Mouse (Mus musculus) forebrain, embryonic 15.5 days (tissue): ENCODE results near the gene Eid1. TPM values are rescaled to one million over a fixed set of nuclear protein-coding genes. Genes with fewer than 3 reads are reported as not detected.

ENCODE experiments used
- ATAC-seq: fragments of 200-750 bp; cut with Nextera tagmentation; replicated peaks from 2 replicates; pipeline ENCODE4 v1.8.0; 2017; ENCODE audit warnings: mild to moderate bottlenecking, moderate TSS enrichment, moderate library complexity
- H3K27ac ChIP-seq: fragments of 300-500 bp; sonication (generic); replicated peaks from 2 replicates; pipeline ENCODE4 v1.5.1; 2015; ENCODE audit warnings: mild to moderate bottlenecking, inconsistent platforms
- H3K27me3 ChIP-seq: fragments of 300-500 bp; sonication (generic); 2 replicates; pipeline ENCODE4 v1.6.1; 2015; ENCODE audit warnings: inconsistent platforms
- H3K36me3 ChIP-seq: fragments of 300-500 bp; sonication (generic); 2 replicates; pipeline ENCODE4 v1.6.1; 2015; ENCODE audit warnings: mild to moderate bottlenecking, inconsistent platforms
- H3K4me1 ChIP-seq: fragments of 300-500 bp; sonication (generic); 2 replicates; pipeline ENCODE4 v1.6.1; 2015; ENCODE audit warnings: inconsistent platforms
- H3K4me2 ChIP-seq: fragments of 300-500 bp; sonication (generic); replicated peaks from 2 replicates; pipeline ENCODE4 v1.6.1; 2015; ENCODE audit warnings: mild to moderate bottlenecking, inconsistent platforms
- H3K4me3 ChIP-seq: fragments of 300-500 bp; sonication (generic); 2 replicates; pipeline ENCODE4 v1.5.1; 2015; ENCODE audit warnings: mild to moderate bottlenecking, inconsistent platforms
- H3K9ac ChIP-seq: fragments of 300-500 bp; sonication (generic); replicated peaks from 2 replicates; pipeline ENCODE4 v1.6.1; 2015; ENCODE audit warnings: mild to moderate bottlenecking, inconsistent platforms
- H3K9me3 ChIP-seq: fragments of 300-500 bp; sonication (generic); 2 replicates; pipeline ENCODE4 v1.6.1; 2016; ENCODE audit warnings: inconsistent platforms
- WGBS: fragments of 180-500 bp; shearing (Covaris S2); methylation state at CpG from one replicate; pipeline ENCODE4 v1.1.7; 2015; ENCODE audit warnings: mixed read lengths; 5-methylcytosine and 5-hydroxymethylcytosine counted together
- polyA plus RNA-seq: library from polyadenylated mRNA; unstranded; fragments of >200 nt; fragmentation: Nextera tagmentation; extraction: Ambion mirVana; gene quantifications from 2 replicates; pipeline ENCODE4 v1.2.1, GENCODE M21; 2015

Gene Eid1
- 314 and 348 TPM in 2 replicates for polyA plus RNA-seq

DNA sequence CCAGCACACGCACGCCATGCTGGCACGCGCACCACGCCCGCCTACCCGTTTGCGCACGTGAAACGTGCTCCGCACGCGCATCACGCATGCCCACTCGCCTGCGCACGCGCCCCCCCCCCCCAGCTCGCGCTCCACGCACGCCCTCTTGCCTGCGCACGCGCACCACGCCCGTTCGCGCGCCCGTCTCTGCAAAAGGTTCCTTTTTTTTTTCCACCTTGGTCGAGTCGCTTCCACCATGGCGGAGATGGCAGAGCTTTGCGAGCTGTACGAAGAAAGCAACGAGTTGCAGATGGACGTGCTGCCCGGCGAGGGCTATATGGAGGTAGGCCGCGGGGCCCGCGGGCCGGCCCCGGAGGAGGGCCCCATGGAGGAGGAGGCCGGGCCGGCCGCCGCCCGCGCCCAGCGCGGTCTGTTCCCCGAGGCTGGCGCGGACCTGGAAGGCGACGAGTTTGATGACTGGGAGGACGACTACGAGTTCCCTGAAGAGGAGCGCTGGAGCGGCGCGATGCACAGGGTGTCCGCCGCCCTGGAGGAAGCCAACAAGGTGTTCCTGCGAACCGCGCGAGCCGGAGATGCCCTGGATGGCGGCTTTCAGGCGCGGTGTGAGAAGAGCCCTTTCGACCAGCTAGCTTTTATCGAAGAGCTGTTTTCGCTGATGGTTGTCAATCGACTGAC lies at the start of gene Eid1:
Eid1 (plus strand) TSS at position 139 of the 675 bp plus-strand sequence.
- under 1% methylated on average over 63 of the region's 79 CpGs for WGBS
- ATAC-seq: peak; percentile 93
- H3K4me2 ChIP-seq: peak within 1 kb of the TSS; percentile 61

DNA sequence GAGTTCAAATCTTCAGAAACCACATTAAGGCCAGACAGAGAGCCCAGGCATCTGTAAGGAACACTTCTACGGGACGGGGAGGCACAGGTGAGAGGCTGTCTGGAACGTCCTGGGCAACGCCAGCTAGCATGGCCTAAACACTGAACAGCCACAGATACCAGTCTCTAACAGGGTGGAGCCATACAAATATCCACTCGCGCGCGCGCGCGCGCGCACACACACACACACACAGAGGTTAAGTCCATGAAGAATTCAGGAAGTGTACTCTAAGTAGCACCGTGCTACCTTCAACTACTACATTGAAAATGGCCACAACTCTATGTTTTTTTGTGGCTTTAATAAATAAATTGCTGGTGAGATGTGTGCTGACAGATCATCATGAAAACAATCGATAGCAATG lies 49.7 kb upstream of the Eid1 start:
- H3K9me3 ChIP-seq: no peaks in the 10 kb centered on the region
- peaks cover 25% of the 10 kb centered on the region for H3K4me1 ChIP-seq
- H3K27me3 ChIP-seq: no peaks in the 10 kb centered on the region
- H3K27ac ChIP-seq: no peak overlapping the region
- ATAC-seq: no peak
- H3K4me3 ChIP-seq: no peak overlapping the region
- WGBS: 92% methylated on average over 15 of the region's 15 CpGs
- 0 out of 2 replicates have a peak overlapping the region, but pooled peaks have one; percentile 63 for H3K4me2 ChIP-seq
- no peak overlapping the region for H3K9ac ChIP-seq
- H3K36me3 ChIP-seq: peaks cover 5% of the 10 kb centered on the region; the same call in 1 of the 2 replicates

More for the DNA sequence above, at the start of gene Eid1:
- no peaks in the 10 kb centered on the region for H3K9me3 ChIP-seq
- peak within 1 kb of the TSS; percentile 80 for H3K9ac ChIP-seq
- H3K36me3 ChIP-seq: no peaks in the 10 kb centered on the region
- H3K4me1 ChIP-seq: peaks cover 14% of the 10 kb centered on the region
- peak within 1 kb of the TSS; percentile 98 for H3K27ac ChIP-seq
- H3K4me3 ChIP-seq: peak within 1 kb of the TSS; percentile 65
- no peaks in the 10 kb centered on the region for H3K27me3 ChIP-seq

DNA sequence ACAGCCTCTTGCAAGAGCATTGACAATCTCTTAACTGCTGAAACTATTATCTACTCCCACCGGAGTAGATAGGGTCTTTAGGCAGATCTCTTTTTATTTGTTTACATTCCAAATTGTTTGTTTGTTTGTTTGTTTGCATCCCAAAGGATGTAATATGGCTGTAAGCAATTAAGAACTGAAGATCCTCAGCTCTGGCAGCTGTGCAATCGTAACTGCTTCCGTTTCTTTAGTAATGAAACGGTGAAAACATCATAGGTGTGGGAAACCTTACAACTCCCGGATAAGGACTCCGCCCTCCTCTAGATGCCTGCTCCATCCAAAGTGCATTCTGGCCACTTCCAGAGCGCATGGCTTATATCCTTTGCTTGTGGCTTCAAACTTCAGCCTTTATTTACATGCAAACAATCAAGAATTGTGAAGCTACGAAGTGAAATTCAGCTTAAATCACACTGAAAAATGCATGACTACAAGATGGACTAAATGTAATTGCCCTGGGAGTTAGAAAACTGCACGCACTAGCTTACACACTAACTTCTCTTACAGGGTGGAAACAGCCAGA lies 48.7 kb upstream of the Eid1 start:
- Histone ChIP-seq H3K9ac (peak overlapping the region; percentile 61), H3K27ac (no peak overlapping the region), H3K4me2 (peak overlapping the region; percentile 63), H3K4me3 (peak overlapping the region; percentile 82), H3K27me3 (no peaks in the 10 kb centered on the region), H3K4me1 (peaks cover 25% of the 10 kb centered on the region), H3K36me3 (peaks cover 1% of the 10 kb centered on the region; the same call in 1 of the 2 replicates), H3K9me3 (no peaks in the 10 kb centered on the region)
- no peak for ATAC-seq
- WGBS: 13% methylated on average over 9 of the region's 9 CpGs

DNA sequence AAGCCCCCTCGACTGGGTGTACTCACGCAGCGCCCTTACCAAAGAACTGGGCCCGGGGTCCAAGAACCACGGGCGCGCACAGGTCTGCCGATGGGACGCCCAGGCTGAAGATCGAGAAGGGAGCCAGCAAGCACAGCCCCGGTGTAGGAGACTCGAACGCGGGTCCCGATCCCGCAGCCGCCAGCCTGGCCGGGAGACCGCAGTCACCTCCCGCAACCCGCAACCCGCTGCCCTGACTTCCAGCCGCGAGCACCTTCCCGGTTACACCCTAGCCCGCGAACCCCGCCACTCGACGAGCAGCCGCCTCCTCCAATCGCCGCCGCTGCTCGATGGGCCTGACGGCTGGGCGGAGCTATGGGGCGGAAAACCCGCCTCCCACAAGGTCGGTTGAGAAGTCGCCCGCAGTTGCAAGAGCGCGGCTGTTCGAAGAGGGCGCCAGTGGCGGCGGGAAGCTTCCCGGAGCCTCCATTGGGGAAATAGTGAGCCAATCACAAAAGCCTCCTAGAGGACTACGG lies 48.0 kb upstream of the Eid1 start, which contains the start of gene Cep152:
Cep152 (minus strand) TSS at position 277 of the 515 bp plus-strand sequence.
- Histone ChIP-seq H3K4me1 (peaks cover 25% of the 10 kb centered on the region), H3K27ac (no peak within 1 kb of the TSS), H3K4me3 (peak within 1 kb of the TSS; percentile 82), H3K9me3 (no peaks in the 10 kb centered on the region), H3K27me3 (no peaks in the 10 kb centered on the region), H3K9ac (peak within 1 kb of the TSS; percentile 61), H3K4me2 (peak within 1 kb of the TSS; percentile 63), H3K36me3 (no peaks in the 10 kb centered on the region)
- under 1% methylated on average over 50 of the region's 50 CpGs for WGBS
- ATAC-seq: peak; percentile 99

DNA sequence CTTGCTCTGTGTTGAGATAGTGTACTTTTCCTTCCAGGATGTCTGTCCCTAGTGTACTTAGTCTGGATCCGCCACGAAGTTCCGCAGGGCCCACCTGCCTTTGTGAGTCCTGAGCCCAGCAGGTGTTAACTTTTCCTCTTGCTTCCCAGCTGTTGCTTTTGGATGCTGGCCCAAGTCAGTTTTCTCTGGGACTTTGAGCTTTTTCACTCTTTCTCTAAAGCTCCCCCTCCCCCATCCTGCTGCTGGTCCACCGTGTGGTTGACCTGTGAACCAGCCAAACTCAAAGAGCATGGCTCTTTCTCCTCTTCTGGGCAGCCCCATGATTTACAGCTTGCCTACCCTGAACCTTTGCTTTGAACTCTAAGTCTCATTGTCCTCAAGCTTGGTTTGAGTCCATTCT lies 46.4 kb upstream of the Eid1 start:
- H3K4me2 ChIP-seq: no peak overlapping the region
- H3K36me3 ChIP-seq: no peaks in the 10 kb centered on the region
- H3K4me1 ChIP-seq: peaks cover 23% of the 10 kb centered on the region
- 91% methylated on average over 4 of the region's 4 CpGs for WGBS
- H3K9me3 ChIP-seq: no peaks in the 10 kb centered on the region
- no peak overlapping the region for H3K27ac ChIP-seq
- no peak overlapping the region for H3K9ac ChIP-seq
- H3K27me3 ChIP-seq: no peaks in the 10 kb centered on the region
- H3K4me3 ChIP-seq: no peak overlapping the region
- ATAC-seq: no peak

DNA sequence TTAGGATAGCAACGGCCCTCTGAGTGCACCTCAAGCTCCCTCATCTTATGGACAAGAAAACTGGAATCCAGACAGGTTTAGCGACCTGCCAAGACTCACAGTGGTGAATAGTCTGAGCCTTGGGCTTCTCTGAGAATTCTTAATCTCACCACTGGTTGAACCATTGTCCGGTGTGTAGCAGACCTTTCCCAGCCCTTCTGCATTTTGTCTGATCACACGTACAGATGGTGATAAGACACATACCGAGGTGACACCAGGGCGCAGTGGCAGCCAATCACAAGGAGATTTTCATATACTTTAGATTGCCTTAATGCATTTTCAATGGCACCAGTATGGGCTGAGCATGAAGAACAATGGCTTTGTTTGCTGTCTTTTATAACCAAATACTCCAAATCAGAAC lies 44.4 kb upstream of the Eid1 start:
- Histone ChIP-seq H3K9me3 (no peaks in the 10 kb centered on the region), H3K27me3 (no peaks in the 10 kb centered on the region), H3K4me1 (peaks cover 17% of the 10 kb centered on the region), H3K4me3 (no peak overlapping the region), H3K9ac (no peak overlapping the region), H3K27ac (no peak overlapping the region), H3K36me3 (no peaks in the 10 kb centered on the region), H3K4me2 (no peak overlapping the region)
- ATAC-seq: no peak
- 88% methylated on average over 6 of the region's 6 CpGs for WGBS

DNA sequence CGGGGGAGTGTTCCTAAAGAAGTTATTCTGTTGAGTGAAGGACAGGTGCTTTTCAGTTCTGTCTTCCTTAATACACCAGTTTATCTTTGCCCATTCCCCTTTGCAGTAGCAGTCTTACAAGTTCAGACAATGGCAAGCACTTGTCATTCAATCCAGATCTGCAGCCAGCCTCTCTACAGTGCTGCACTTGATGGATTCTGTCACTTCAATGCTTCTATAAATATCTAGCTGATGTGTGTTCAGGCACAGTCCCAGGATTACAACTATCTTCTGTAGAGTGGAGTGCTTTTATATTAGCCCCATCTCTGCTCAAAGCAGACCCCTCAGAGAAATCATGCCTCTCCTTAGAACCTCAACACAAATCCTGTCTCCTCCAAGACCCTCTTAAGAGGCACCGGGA lies 42.9 kb upstream of the Eid1 start:
- H3K9ac ChIP-seq: no peak overlapping the region

DNA sequence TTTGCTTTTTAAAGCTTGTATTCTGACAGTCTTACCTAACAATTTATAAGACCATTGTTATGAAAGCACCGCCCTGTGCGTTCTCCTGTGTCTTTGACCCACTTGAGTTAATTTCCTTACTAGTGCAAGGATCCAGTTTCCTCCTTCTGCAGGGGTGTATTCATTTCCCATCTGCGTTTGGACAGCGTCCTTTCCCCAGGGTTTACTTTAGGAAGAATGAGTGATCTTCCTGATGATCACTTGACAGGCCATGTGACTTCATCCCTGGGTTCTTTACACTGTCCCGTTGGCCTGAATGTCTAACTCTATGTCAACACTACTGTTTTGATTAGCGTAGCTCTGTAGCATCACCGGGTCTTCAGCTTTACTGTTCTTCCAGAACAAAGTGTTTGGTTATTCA lies 35.6 kb upstream of the Eid1 start:
- H3K9me3 ChIP-seq: no peaks in the 10 kb centered on the region
- ATAC-seq: no peak
- H3K4me3 ChIP-seq: no peak overlapping the region
- no peak overlapping the region for H3K27ac ChIP-seq
- H3K27me3 ChIP-seq: no peaks in the 10 kb centered on the region
- no peaks in the 10 kb centered on the region for H3K4me1 ChIP-seq
- no peaks in the 10 kb centered on the region for H3K36me3 ChIP-seq
- no peak overlapping the region for H3K4me2 ChIP-seq
- H3K9ac ChIP-seq: no peak overlapping the region
- WGBS: 85% methylated on average over 7 of the region's 7 CpGs

More for the DNA sequence above, 42.9 kb upstream of the Eid1 start:
- Histone ChIP-seq H3K4me2 (no peak overlapping the region), H3K4me1 (peaks cover 7% of the 10 kb centered on the region), H3K4me3 (no peak overlapping the region), H3K9me3 (no peaks in the 10 kb centered on the region), H3K27me3 (no peaks in the 10 kb centered on the region), H3K27ac (no peak overlapping the region), H3K36me3 (no peaks in the 10 kb centered on the region)
- WGBS: 93% methylated on average over 2 of the region's 2 CpGs
- ATAC-seq: no peak

DNA sequence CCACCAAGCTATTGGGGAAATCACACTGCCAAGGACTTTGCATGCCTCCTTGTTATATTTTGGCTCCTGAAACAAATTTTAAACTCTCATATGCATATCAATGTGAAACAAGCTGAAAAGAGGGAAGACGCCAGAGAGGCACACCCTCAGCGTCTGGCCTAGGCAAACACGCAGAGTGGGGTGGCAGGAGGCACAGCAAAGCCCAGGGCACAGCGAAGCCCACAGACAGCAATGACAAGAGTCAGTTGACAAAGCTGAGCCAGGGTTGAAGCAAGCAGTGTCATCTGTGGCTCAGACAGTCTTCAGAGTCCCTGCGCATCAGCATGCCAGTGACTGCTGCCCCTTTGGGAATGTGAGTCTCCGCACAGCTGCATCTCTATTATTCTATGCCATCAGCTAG lies 28.0 kb upstream of the Eid1 start:
- Histone ChIP-seq H3K27me3 (no peaks in the 10 kb centered on the region), H3K4me3 (no peak overlapping the region), H3K36me3 (no peaks in the 10 kb centered on the region), H3K4me1 (no peaks in the 10 kb centered on the region), H3K27ac (no peak overlapping the region), H3K9me3 (no peaks in the 10 kb centered on the region), H3K9ac (no peak overlapping the region), H3K4me2 (no peak overlapping the region)
- ATAC-seq: peak; percentile 41
- 54% methylated on average over 6 of the region's 6 CpGs for WGBS

DNA sequence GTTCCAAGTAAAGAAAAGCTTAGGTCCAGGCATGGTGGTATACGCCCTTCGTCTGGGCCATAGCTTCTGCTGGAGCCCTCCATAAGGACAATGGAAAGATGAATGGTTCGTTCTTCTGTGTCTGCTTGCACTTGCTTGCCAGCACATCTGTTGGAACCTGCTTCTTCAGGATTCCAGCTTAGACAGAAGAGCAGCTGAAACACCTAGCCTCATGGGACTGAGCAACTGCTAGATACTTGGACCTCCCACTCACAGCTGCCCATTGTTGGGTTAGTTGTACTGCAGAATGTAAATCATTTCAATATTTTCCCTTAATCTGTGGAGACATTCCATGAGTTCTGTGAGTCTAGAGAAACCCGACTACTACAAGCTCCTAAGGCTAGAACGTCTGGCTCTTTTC lies 22.9 kb upstream of the Eid1 start:
- no peaks in the 10 kb centered on the region for H3K4me1 ChIP-seq
- no peak overlapping the region for H3K4me3 ChIP-seq
- H3K27me3 ChIP-seq: no peaks in the 10 kb centered on the region
- H3K27ac ChIP-seq: no peak overlapping the region
- no peaks in the 10 kb centered on the region for H3K36me3 ChIP-seq
- no peak for ATAC-seq
- no peak overlapping the region for H3K9ac ChIP-seq
- WGBS: 86% methylated on average over 5 of the region's 5 CpGs
- no peak overlapping the region for H3K4me2 ChIP-seq
- H3K9me3 ChIP-seq: no peaks in the 10 kb centered on the region

DNA sequence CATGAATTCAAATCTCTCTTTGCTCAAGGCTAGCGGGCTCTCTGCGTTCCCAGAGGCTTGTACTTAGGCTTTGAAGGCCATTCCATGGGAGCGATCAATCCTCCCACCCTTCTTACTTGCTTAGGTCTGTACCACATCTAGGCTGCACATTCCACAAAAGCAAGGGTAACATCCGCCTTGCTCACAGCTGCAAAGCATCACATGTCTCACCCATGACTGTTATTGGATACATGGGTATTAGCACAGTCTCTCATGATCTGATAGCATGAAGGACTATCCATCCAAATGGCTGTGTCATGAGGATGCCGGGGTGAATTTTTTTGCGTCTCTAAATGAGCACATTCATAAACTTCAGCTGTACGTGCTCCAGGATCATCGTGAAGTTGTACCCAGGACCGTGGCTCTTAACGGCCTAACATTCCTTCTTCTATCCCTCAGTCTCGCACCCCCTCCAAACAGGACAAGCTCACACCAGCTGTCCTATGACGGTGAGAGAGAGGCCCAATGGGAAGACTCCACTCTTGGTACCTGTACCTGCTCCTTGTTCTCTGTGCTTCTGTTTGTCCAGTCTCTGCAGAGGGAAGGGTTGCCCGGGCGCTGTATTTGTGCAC lies 22.0 kb upstream of the Eid1 start:
- 91% methylated on average over 14 of the region's 14 CpGs for WGBS
- H3K9ac ChIP-seq: no peak overlapping the region
- H3K4me1 ChIP-seq: no peaks in the 10 kb centered on the region
- H3K4me3 ChIP-seq: no peak overlapping the region
- no peak overlapping the region for H3K27ac ChIP-seq
- no peak for ATAC-seq
- H3K27me3 ChIP-seq: no peaks in the 10 kb centered on the region
- no peaks in the 10 kb centered on the region for H3K36me3 ChIP-seq
- H3K4me2 ChIP-seq: no peak overlapping the region
- H3K9me3 ChIP-seq: no peaks in the 10 kb centered on the region

DNA sequence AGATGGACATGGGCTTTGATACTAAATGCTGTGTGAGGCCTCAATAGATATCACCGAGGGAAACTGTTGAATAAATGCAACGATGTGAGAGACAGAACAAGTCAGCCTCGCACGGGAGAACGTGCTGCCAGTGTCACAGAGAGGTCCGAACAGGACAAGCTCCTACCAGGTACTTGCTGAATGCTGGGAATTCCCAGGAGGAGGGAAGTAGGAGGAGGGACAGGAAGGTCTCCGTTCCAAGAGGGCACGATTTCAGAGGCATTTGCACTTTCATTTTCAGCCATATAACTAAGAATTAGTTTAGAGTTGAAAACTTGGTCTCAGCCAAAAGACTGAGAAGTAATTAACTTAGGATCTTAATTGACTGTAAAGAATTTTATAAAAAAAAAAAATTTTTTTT lies 21.3 kb upstream of the Eid1 start:
- ATAC-seq: no peak
- H3K9me3 ChIP-seq: no peaks in the 10 kb centered on the region
- 52% methylated on average over 8 of the region's 8 CpGs for WGBS
- H3K36me3 ChIP-seq: no peaks in the 10 kb centered on the region
- H3K9ac ChIP-seq: no peak overlapping the region
- no peak overlapping the region for H3K4me3 ChIP-seq
- no peaks in the 10 kb centered on the region for H3K4me1 ChIP-seq
- no peak overlapping the region for H3K4me2 ChIP-seq
- H3K27me3 ChIP-seq: no peaks in the 10 kb centered on the region
- no peak overlapping the region for H3K27ac ChIP-seq
